Mouse (Mus musculus) testis, postnatal 10 days (tissue): ENCODE results near the gene Ciita.

Experiments used
- DNase-seq: peaks from one replicate; pipeline ENCODE4 v3.0.0; 2021; ENCODE audit warnings: low spot score

Ciita gene

GRCm38 (mm10) chr16:10551592-10551991, 71.7 kb downstream of the Ciita start:
- no peak for DNase-seq

- DNase-seq: no peak
Measured at GRCm38 (mm10) chr16:10553858-10554257, 74.0 kb downstream of the Ciita start.

- no peak for DNase-seq
Measured at GRCm38 (mm10) chr16:10559991-10560390, 80.1 kb downstream of the Ciita start.

GRCm38 (mm10) chr16:10565278-10565885, 85.5 kb downstream of the Ciita start:
- peak; percentile 81 for DNase-seq

GRCm38 (mm10) chr16:10567153-10567552, 87.3 kb downstream of the Ciita start:
- no peak for DNase-seq

GRCm38 (mm10) chr16:10569809-10570395, 90.0 kb downstream of the Ciita start:
- no peak for DNase-seq

GRCm38 (mm10) chr16:10570708-10571107, 90.8 kb downstream of the Ciita start:
- peak; percentile 85 for DNase-seq

GRCm38 (mm10) chr16:10571820-10572219, 92.0 kb downstream of the Ciita start:
- DNase-seq: no peak

GRCm38 (mm10) chr16:10574936-10575335, 95.1 kb downstream of the Ciita start:
- DNase-seq: no peak

GRCm38 (mm10) chr16:10575915-10576314, 96.1 kb downstream of the Ciita start:
- DNase-seq: no peak

GRCm38 (mm10) chr16:10577548-10577947, 97.7 kb downstream of the Ciita start:
- no peak for DNase-seq
